Mouse (Mus musculus) embryonic fibroblast, embryonic 13.5 days (primary cell): ENCODE measurements around the gene Asb4.

ENCODE experiments used
- CTCF ChIP-seq: IDR thresholded peaks from 2 replicates; pipeline ENCODE4 v1.5.1; 2011; ENCODE audit warnings: mild to moderate bottlenecking, control low read depth, low read length, moderate library complexity, borderline replicate concordance; ENCODE audit not compliant: insufficient read depth
- POLR2A ChIP-seq: IDR thresholded peaks from 2 replicates; pipeline ENCODE4 v1.6.1; 2011; ENCODE audit warnings: low read depth, mild to moderate bottlenecking, control low read depth, low read length, moderate library complexity

GRCm38 (mm10) chr6:5379048-5379447 lies 4.1 kb upstream of the Asb4 start:
- TF ChIP-seq CTCF (no peak), POLR2A (no peak)
